In the genomic region with DNA sequence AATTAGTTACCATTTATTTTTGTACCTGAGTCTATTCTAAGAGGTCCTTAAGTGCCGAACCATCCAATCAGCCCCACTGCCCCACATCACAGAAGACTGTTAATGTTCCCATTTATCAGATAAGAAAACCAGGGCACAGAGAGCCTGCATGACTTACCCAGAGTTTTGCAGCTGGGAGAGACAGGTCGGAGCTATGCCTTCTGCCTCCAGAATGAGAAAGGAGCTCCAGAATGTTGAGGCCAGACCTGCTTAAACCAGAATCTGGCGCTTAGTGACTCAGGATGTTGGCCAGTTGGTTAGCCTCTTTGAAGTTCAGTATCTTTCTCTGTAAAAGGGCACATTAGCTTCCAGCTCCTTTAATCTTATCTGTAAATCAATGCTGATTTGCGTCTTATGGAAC, we compare ENCODE assay signal across 24 mouse cellular contexts.
"Had no signal": no experiment of that assay in that cellular context is flagged by ENCODE, and none has a peak within 500 bp of the region (broad histone marks: within the 10 kb centered on the region; RNA-seq: fewer than 3 reads in every experiment).

No protein-coding gene starts in this region.

- H3K4me2 ChIP-seq: hindbrain, embryonic 12.5 days; hindbrain, embryonic 15.5 days; intestine, embryonic 15.5 days; liver, embryonic 11.5 days; liver, embryonic 13.5 days; liver, embryonic 15.5 days had no signal

- H3K9ac ChIP-seq: forebrain, postnatal 0 days; heart, embryonic 12.5 days; hindbrain, embryonic 12.5 days; hindbrain, embryonic 15.5 days; intestine, embryonic 15.5 days; liver, embryonic 13.5 days; liver, embryonic 15.5 days; liver, postnatal 0 days had no signal

- H3K4me3 ChIP-seq: heart, adult 2 months; heart, embryonic 10.5 days; heart, embryonic 12.5 days; hindbrain, embryonic 10.5 days; hindbrain, embryonic 12.5 days; hindbrain, embryonic 15.5 days; intestine, embryonic 15.5 days; layer of hippocampus, adult 2 months; left cerebral cortex, adult 2 months; liver, embryonic 13.5 days; liver, embryonic 15.5 days had no signal

- H3K4me1 ChIP-seq: liver, embryonic 13.5 days; liver, embryonic 15.5 days had no signal

- H3K27ac ChIP-seq: heart, adult 2 months; hindbrain, embryonic 10.5 days; hindbrain, embryonic 12.5 days; hindbrain, embryonic 15.5 days; intestine, embryonic 15.5 days; layer of hippocampus, adult 2 months; left cerebral cortex, adult 2 months; liver, embryonic 13.5 days; liver, embryonic 15.5 days had no signal

- ATAC-seq: forebrain, postnatal 0 days; inflammation-experienced regulatory T-cells, adult 6 months; intestine, embryonic 15.5 days; intestine, postnatal 0 days; liver, postnatal 0 days had no signal

- H3K9me3 ChIP-seq: heart, embryonic 10.5 days; heart, embryonic 12.5 days; hindbrain, embryonic 10.5 days; hindbrain, embryonic 12.5 days; hindbrain, embryonic 15.5 days; intestine, embryonic 15.5 days; liver, embryonic 13.5 days; liver, embryonic 15.5 days had no signal

- H3K27me3 ChIP-seq: heart, embryonic 12.5 days; hindbrain, embryonic 12.5 days; hindbrain, embryonic 15.5 days; intestine, embryonic 15.5 days had no signal

- H3K36me3 ChIP-seq: heart, embryonic 12.5 days; hindbrain, embryonic 15.5 days; intestine, embryonic 15.5 days; liver, embryonic 13.5 days; liver, embryonic 15.5 days had no signal

- DNase-seq: forebrain, postnatal 0 days; gastrocnemius, postnatal 14 days; heart, adult 2 months; heart, postnatal 10 days; heart, postnatal 4 days; kidney, adult 2 months; kidney, adult 9 months; kidney, postnatal 10 days; kidney, postnatal 4 days; liver; liver, embryonic 13.5 days; liver, postnatal 0 days had no signal
